Mouse (Mus musculus) common myeloid progenitor, adult 5-6 weeks (primary cell): ENCODE results near the gene Sema4f. TPM values are rescaled to one million over a fixed set of nuclear protein-coding genes. Genes with fewer than 3 reads are reported as not detected.
A peak's percentile ranks its signal among the peaks of the same experiment; 100 is the strongest.

Experiments used
- ATAC-seq: replicated peaks from 2 replicates; pipeline ENCODE4 v1.8.0; 2016; ENCODE audit warnings: low read depth, mild to moderate bottlenecking, moderate TSS enrichment, inconsistent platforms; ENCODE audit not compliant: poor library complexity, severe bottlenecking
- total RNA-seq: library from RNA; stranded (forward); fragments of 200-1000, 187-1606 nt; gene quantifications from 2 replicates; pipeline ENCODE4 v1.2.3, GENCODE M21; 2017

Sema4f gene
- not detected in 2 replicates for total RNA-seq

DNA sequence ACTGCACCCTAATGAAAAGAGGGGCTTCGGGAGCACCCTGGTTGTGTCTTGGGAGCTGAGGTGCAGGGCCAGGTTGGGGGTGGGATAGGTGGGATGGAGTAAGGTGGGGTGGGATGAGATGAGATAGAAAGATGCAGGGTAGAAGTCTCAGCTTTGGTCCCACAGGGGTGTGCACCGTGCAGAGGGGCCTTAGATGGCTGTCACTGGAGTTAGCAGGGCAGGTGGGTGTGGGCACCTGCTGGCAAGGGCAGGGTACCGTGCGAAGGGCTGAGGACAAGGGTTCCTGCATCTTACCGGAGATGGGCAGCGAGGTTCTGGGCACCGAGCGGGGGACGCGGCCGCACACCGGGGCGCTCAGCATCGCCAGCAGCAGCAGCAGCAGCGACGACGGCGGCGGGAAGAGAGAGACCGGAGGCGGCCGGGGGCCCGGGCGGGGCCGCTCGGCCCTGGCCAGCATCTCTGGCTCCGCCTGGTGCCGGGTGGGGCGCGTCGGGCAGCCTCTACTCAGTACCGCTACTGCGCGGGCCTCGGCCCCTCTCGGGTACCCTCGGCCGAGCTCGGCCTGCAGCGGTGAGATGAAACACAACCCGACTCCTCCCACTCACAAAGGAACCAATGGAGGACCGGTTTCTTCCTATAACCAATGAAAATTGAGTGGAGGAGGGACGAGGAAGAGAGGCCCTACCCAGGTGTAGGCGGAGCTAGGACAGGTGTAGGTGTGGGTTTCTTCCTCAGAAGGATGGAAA, at the start of gene Sema4f:
TSS of gene Sema4f (minus strand) at position 603 of the 746 bp plus-strand sequence.
- ATAC-seq: peak; percentile 72

DNA sequence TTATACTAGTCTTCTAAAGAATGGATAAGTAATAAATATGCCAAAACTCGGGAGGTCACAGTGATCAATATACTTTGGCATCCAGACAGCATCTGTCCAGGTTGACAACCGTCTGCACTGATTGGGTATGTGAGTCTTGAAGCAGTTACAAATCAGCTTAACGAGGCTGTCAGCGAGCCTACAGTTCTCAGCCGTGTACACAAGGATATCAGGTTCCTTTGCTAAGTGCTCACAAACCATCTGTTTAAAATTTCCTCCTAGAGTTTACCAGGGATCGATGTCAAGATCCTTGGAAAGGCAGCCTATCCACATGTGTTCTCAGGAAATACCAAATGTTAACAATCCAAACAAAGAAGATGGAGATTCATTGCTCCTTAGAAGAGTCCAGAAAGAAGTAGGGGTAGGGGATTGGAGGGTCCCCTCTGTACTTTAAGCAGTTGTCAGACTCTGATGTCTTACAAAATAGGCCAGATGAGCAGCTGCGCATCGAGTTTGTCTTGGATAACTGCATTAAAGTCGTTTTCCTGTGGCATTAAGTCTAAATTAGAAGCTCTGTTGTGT, 47.9 kb upstream of the Sema4f start:
- ATAC-seq: no peak

GRCm38 (mm10) chr6:82971031-82971430, 31.5 kb upstream of the Sema4f start:
- ATAC-seq: peak; percentile 98

DNA sequence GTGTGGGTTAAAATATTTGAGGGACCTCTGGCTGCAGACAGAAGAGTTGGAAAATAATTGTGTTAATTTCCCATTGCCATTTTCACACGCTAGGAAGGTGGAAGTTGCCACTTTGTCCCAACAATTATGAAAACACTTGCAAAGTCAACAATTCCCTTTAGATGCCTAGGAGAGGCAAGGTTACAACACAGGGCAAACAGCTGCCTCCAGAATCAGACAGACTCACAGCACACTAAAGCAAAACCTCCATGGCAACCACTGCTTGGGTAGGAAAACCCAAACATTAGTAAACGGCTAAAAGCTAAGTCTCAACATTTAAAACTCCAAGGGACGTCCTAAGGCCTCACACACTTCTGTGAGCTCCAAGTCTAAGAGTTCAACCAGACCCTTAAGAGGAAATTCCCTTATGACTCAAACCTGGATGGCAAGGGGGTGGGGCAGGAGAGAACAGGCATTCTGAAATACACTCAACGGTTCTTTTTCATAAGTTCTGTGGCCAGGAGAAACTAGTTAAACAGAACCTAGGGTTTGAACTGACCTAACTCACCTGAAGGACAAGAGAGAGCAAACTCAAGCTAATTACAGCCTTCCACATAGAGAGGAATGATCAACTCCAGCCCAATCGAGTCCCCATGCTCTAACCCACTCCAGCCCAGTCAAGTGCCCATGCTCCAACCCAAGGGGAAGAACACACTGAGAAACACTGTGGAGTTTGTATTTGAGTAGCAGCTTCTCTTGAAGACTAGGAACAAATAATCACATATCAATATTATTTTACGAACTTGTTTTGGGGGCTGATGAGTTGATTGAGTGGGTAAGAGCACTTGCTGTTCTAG, 29.9 kb upstream of the Sema4f start:
- no peak for ATAC-seq

GRCm38 (mm10) chr6:82961664-82962063, 22.1 kb upstream of the Sema4f start:
- no peak for ATAC-seq

DNA sequence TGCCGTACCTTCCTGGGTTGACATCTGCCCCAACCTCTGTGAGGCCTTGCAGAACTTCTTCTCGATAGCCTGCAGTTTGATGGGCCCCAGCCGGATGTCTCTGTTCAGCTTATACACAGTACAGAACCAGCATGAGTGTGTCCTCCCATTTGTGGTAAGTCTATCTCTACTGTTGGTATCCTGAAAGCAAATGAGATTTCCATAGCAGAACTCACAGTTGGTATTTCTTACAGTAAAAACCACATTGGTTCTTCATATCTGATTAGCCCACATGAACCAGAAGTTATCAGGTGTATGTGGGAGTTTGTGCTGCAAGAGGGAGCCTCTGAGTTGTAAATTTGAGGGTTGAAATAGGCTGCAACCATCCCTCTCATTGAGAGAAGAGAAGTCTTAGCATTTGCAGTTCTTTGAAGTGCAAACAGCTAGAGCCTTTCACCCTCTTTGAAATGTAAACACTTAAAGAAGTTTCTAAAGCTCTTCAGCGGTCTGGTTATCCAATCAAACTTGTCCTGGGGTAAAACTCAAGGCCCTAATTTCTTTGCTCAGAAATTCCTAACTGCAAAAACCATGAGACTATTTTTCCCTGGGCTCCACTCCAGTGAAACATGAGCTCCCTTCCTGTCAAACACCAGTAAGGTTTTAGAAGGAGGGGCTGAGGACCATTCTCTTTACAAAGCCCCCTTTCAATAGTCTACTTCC, 17.1 kb upstream of the Sema4f start:
- peak; percentile 77 for ATAC-seq

DNA sequence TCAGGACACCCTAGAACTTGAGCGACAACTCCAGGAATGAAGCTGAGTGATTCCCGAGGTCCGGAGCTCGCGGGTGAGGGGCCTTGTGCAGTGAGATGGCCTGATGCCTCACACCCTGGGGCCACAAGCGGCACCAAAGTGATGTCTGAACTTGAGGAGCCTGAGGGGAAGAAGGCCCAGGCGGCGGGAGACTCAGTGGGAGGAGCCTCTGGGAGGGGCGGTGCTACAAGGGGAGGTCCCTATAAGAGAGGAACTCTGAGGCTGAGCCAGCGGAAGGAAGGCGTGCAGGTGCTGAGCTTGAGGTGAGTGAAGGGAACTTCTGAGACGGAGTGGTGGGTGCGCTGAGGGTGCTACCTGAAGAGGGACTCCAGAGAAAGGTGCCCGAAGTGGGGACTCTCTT, 7.1 kb upstream of the Sema4f start, which contains the start of gene M1ap:
TSS of gene M1ap (plus strand) at position 252 of the 400 bp plus-strand sequence.
- no peak for ATAC-seq

GRCm38 (mm10) chr6:82945750-82946149, 6.2 kb upstream of the Sema4f start:
- no peak for ATAC-seq

GRCm38 (mm10) chr6:82940765-82941164, 1.2 kb upstream of the Sema4f start:
- ATAC-seq: peak; percentile 61

- ATAC-seq: no peak
Measured at GRCm38 (mm10) chr6:82934616-82935230, 4.8 kb downstream of the Sema4f start.

GRCm38 (mm10) chr6:82927617-82928016, 12.0 kb downstream of the Sema4f start:
- ATAC-seq: no peak

DNA sequence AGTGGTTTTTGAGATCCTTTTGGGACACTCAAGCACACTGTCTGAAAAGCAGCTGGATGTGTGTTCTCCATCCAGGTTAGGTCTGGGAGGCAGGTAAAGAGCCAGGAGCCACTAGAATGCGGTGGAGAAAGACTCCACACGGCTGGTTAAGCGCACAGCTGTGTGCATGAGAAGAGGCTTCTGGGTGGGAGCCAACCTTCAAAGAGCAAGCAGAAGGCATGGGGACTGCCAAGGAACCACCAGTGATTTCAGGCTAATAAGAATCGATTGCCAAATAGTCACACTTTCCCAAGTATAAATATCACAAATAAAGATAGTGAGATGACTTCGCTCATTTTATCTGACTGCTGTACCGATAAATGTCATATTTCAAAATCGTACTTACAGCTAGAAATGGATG, 13.0 kb downstream of the Sema4f start:
- no peak for ATAC-seq

- no peak for ATAC-seq
Measured at GRCm38 (mm10) chr6:82926106-82926505, 13.5 kb downstream of the Sema4f start.

DNA sequence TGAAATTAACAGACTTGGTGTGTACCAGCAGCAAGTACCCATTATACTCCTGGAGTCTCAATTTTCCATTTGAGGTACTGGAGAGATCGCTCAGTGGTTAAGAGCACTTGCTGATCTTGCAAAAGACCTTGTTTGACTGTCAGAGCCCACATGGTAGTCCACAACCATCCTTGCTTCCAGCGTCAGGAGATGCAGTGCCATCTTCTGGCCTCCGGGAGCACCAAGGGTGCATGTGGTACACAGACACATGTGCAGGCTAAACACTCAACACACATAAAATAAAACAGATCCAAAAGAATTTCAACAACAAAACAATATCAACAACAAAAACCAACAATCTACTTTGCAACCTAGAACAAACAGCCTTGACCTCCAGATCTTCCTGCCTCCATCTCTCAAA, 14.6 kb downstream of the Sema4f start:
- ATAC-seq: 0 out of 2 replicates have a peak, but pooled peaks have one; percentile 42

GRCm38 (mm10) chr6:82921426-82922224, 17.9 kb downstream of the Sema4f start:
- no peak for ATAC-seq

DNA sequence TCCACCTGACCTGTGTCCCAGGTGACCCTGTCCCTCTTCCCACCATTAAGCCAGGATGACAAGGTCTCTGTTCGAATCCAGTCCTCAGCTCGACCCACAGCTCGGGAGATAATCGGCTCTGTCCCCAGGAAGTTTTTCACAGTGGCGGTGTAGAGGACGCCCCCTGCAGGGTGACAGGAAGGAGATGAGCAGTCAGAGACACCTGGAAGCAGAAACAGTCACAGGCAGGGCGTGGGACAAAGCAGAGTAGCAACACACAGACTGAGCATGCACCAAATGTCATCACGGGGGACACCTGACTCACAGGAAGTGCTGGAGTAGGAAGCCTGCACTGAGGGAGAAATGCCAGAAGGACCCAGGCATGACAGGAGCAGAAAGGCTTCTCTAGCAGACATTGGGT, 20.0 kb downstream of the Sema4f start:
- ATAC-seq: no peak

DNA sequence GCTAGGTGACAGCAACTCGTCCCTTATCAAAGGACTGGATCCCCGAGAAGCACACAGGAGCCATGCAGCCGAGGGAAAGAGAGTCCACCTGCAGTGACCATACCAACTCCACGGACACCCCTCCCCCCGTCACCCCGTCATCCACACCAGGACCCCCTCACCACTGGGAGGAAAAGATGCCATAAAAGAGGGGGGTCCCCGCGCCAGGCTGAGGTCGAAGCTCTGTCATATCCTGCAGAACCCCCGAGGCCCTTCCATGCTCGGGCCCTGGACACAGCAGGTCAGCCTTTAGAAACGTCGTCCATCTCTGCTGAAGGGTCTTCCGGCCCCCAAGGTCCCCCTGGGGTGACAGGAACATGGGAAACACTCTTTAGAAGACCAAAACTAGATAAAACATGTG, 21.2 kb downstream of the Sema4f start:
- ATAC-seq: no peak

GRCm38 (mm10) chr6:82917778-82918129, 21.8 kb downstream of the Sema4f start:
- no peak for ATAC-seq

- ATAC-seq: no peak
Measured at GRCm38 (mm10) chr6:82917076-82917777, 22.3 kb downstream of the Sema4f start.
